Mouse (Mus musculus): ENCODE data around the gene Igf1r.

DNA sequence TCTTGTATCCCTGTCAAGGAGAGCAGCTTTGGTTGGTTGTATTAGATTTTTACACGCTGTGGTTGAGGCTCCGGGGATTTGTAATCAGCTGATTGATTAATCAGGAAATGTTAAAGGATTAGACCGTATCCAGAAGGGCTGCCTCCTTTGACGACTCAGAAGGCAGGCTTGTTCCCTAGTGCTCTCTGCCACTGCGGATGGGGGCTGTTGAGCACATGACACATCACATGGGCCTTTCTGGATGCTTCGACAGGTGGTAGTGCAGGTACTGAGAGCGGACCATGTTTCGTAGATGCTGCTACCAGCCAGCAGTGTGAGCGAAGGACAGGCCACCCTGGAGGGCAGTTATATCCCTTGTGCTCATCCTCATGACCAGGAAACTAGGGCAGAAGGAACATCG lies 33.6 kb downstream of the Igf1r start:
- TF ChIP-seq CTCF (IDR thresholded peaks at IDR 0.05; ENCODE audit: low read depth, low read length) (no peak), GATA1 (IDR thresholded peaks at IDR 0.05; ENCODE audit: borderline replicate concordance, low read length) (no peak)
